Comparison of ENCODE assay signal across 7 mouse cellular contexts in the genomic region with DNA sequence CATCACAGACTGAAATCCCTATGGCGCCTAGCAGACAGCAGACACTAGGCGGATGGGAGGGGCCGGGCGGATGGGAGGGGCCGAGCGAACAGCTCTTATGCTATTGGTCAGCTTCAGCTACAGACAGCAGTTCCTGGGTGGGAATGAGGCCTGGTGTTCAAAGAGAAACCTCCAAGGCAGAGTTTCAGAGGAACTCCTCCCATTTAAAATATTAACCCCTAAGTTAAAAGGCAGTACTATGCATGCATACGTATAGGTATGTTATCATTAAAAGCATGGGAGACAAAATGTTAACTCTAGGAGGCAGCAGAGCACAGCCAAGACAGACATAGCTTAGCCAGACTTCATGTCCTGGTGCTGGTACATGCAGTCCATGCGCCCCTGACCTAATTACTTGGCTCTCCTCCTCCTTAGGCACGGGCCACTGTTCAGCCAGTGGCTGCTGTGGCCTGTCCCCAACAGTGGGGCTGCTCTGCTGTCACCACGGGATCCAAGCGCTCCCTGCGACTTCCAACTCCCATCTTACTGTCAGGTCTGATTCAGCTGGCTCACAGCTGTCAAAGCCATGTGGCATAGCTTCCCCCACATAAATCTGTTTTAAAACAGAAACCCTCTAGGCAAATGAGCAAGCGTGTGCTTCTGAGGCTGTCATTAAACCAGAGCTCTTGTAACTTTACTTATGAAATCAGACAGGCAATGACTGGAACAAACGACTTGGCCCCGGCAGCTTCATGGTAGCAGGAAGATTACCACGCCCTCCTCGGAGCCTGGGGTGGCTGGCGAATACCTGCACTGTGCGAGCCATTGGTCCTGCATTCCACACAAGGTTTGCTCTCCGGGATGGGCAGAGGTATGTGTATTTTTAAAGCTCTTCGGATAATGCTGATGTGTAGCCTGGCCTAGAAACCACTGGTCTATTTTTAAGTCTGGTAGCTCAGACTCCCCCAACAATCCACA. TPM values are rescaled to one million over a fixed set of nuclear protein-coding genes. Genes with fewer than 3 reads are reported as not detected.
DNase-seq lines count a peak whose midpoint lies in the region; ATAC-seq and TF ChIP-seq lines count a peak whose summit lies in the region.

No protein-coding gene starts in this region.

- H3K4me1 ChIP-seq in forebrain, embryonic 12.5 days = peaks cover 23% of the 10 kb centered on the region
- peaks cover 13% of the 10 kb centered on the region for H3K4me1 ChIP-seq in heart, postnatal 0 days (ENCODE audit: control insufficient read depth, insufficient read depth)
- H3K4me1 ChIP-seq in liver, embryonic 13.5 days (replicated peaks) = peaks cover 10% of the 10 kb centered on the region; the same call in 1 of the 2 replicates
- H3K4me1 ChIP-seq in neural tube, embryonic 13.5 days (replicated peaks) = peaks cover 41% of the 10 kb centered on the region

- H3K4me3 ChIP-seq in forebrain, embryonic 12.5 days (replicated peaks) = no peak overlapping the region
- H3K4me3 ChIP-seq in heart, postnatal 0 days (ENCODE audit: low read depth, low read length) = no peak overlapping the region
- H3K4me3 ChIP-seq in liver, embryonic 13.5 days (replicated peaks) = no peak overlapping the region
- no peak overlapping the region for H3K4me3 ChIP-seq in neural tube, embryonic 13.5 days

- peak; percentile 58; the same call in 1 of the 2 replicates for ATAC-seq in forebrain, embryonic 12.5 days (ENCODE audit: low FRiP score)
- ATAC-seq in heart, postnatal 0 days (ENCODE audit: insufficient read depth, low read depth) = peak; percentile 77
- peak; percentile 75 for ATAC-seq in liver, embryonic 13.5 days (ENCODE audit: low read depth)
- ATAC-seq in neural tube, embryonic 13.5 days (ENCODE audit: low read depth) = peak; percentile 79

- H3K27ac ChIP-seq in forebrain, embryonic 12.5 days = no peak overlapping the region
- H3K27ac ChIP-seq in heart, postnatal 0 days (ENCODE audit: low read depth) = peak overlapping the region; percentile 81
- no peak overlapping the region for H3K27ac ChIP-seq in liver, embryonic 13.5 days
- H3K27ac ChIP-seq in neural tube, embryonic 13.5 days (replicated peaks) = peak overlapping the region; percentile 57

- H3K4me2 ChIP-seq in forebrain, embryonic 12.5 days = no peak overlapping the region
- H3K4me2 ChIP-seq in heart, postnatal 0 days (ENCODE audit: low read depth, low read length) = peak overlapping the region; percentile 28
- H3K4me2 ChIP-seq in liver, embryonic 13.5 days = no peak overlapping the region
- H3K4me2 ChIP-seq in neural tube, embryonic 13.5 days = no peak overlapping the region

- H3K9me3 ChIP-seq in forebrain, embryonic 12.5 days = no peaks in the 10 kb centered on the region
- no peaks in the 10 kb centered on the region for H3K9me3 ChIP-seq in heart, postnatal 0 days (replicated peaks; ENCODE audit: control insufficient read depth, low read length)
- H3K9me3 ChIP-seq in liver, embryonic 13.5 days (replicated peaks) = no peaks in the 10 kb centered on the region
- no peaks in the 10 kb centered on the region for H3K9me3 ChIP-seq in neural tube, embryonic 13.5 days

- H3K36me3 ChIP-seq in forebrain, embryonic 12.5 days (replicated peaks) = peaks cover 42% of the 10 kb centered on the region
- H3K36me3 ChIP-seq in heart, postnatal 0 days (replicated peaks; ENCODE audit: control insufficient read depth, insufficient read depth, low read length) = peaks cover 25% of the 10 kb centered on the region
- peaks cover 29% of the 10 kb centered on the region for H3K36me3 ChIP-seq in liver, embryonic 13.5 days
- H3K36me3 ChIP-seq in neural tube, embryonic 13.5 days = peaks cover 33% of the 10 kb centered on the region

- peak; percentile 80 for DNase-seq in adrenal gland, postnatal 14 days
- peak; percentile 50 for DNase-seq in heart, postnatal 0 days (ENCODE audit: low spot score)
- DNase-seq in kidney, postnatal 36 days = peak; percentile 56 to 67
- DNase-seq in liver, embryonic 13.5 days = peak; percentile 44
- DNase-seq in c-Kit-positive CD71-positive TER-119-positive erythroid progenitor cells, embryonic 14.5 days (ENCODE audit: low spot score) = no peak

- WGBS in forebrain, embryonic 12.5 days = 75% methylated on average over 21 of the region's 21 CpGs
- WGBS in heart, postnatal 0 days = 41% methylated on average over 21 of the region's 21 CpGs
- WGBS in liver, embryonic 13.5 days (ENCODE audit: insufficient replicate concordance) = 72% methylated on average over 21 of the region's 21 CpGs
- WGBS in neural tube, embryonic 13.5 days = 56% methylated on average over 21 of the region's 21 CpGs

- H3K27me3 ChIP-seq in forebrain, embryonic 12.5 days = no peaks in the 10 kb centered on the region
- no peaks in the 10 kb centered on the region for H3K27me3 ChIP-seq in heart, postnatal 0 days (ENCODE audit: control insufficient read depth, insufficient read depth, low read length)
- no peaks in the 10 kb centered on the region for H3K27me3 ChIP-seq in liver, embryonic 13.5 days
- no peaks in the 10 kb centered on the region for H3K27me3 ChIP-seq in neural tube, embryonic 13.5 days

- peak; percentile 52 for TF ChIP-seq CTCF in heart, postnatal 0 days (IDR thresholded peaks at IDR 0.05; ENCODE audit: low read depth)

- TF ChIP-seq EP300 in heart, postnatal 0 days (IDR thresholded peaks at IDR 0.05; ENCODE audit: low read depth) = no peak

- H3K9ac ChIP-seq in forebrain, embryonic 12.5 days = no peak overlapping the region
- no peak overlapping the region for H3K9ac ChIP-seq in heart, postnatal 0 days (replicated peaks; ENCODE audit: low read depth, low read length)
- no peak overlapping the region for H3K9ac ChIP-seq in liver, embryonic 13.5 days
- H3K9ac ChIP-seq in neural tube, embryonic 13.5 days = no peak overlapping the region

RNA-seq across cellular contexts. Expression of a gene that starts 52.3 kb away (rescaled TPM):
- 22.5 and 24.2 TPM in 2 replicates for total RNA-seq in adrenal gland, postnatal 14 days (2021)
- 52.6 and 54.1 TPM in 2 replicates for polyA plus RNA-seq in forebrain, embryonic 12.5 days (2016; fragmentation: Nextera tagmentation; extraction: Ambion mirVana)
- 19.6 and 25.0 TPM in 2 replicates for total RNA-seq in heart, postnatal 0 days (2014; rRNA removed; ENCODE audit: low replicate concordance)
- 31.6 and 36.0 TPM in 2 replicates for polyA plus RNA-seq in heart, postnatal 0 days (2015; fragmentation: Nextera tagmentation; extraction: Ambion mirVana)
- 13.6 and 16.6 TPM in 2 replicates for polyA plus RNA-seq in liver, embryonic 13.5 days (2015; fragmentation: Nextera tagmentation; extraction: Ambion mirVana)
- polyA plus RNA-seq in neural tube, embryonic 13.5 days (2015; fragmentation: Nextera tagmentation; extraction: Ambion mirVana) = 35.8 and 41.7 TPM in 2 replicates

Comparison
In these comparisons a context has a peak if more than half of its experiments do, and no peak if none do; other contexts are left out.
1. H3K27ac ChIP-seq: peak in heart, postnatal 0 days (single experiment) and neural tube, embryonic 13.5 days (single experiment); none in forebrain, embryonic 12.5 days (single experiment) and liver, embryonic 13.5 days (single experiment).
2. Peak in every context shown above with its lines, with median percentiles within 50 percentile points of each other: ATAC-seq.